16 mouse cellular contexts compared by ENCODE assay signal in the genomic region with DNA sequence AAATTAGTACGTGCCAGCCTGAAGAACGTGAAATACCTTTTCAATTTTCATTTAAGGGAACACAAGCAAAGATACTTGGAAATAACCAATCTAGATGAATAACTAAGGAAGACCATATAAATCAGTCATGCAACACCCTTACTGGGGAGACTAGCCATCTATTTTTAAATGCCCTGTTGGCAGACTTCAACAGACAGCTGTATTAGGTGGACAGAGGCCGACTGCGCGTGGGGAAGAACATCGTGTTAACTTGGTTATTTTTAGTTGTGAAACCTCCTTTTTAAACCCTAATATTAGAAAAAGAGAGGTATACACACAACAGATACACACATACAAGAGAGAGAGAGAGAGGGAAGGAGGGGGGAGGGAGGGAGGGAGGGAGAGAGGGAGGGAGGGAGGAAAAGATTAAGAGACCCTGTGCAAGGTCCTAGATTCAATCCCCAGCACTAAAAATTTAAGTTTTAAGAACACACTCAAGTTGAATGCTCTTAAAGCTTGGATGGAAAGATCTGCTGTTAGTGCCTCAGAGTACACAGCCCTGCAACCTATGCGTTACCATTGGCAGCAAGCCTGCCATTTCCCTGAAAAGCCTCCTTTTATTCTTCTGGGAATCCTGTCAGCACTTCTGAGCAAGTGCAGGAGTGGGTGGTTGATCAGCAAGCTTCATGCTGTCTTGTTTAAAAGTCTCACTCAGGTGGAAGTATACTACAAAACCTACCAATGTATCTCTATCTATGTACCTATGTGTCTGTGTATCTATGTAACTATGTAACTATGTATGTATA. TPM values are rescaled to one million over a fixed set of nuclear protein-coding genes. Genes with fewer than 3 reads are reported as not detected.
DNase-seq lines count a peak whose midpoint lies in the region; ATAC-seq and TF ChIP-seq lines count a peak whose summit lies in the region.
"Had no signal": no experiment of that assay in that cellular context is flagged by ENCODE, and none has a peak within 500 bp of the region (broad histone marks: within the 10 kb centered on the region; RNA-seq: fewer than 3 reads in every experiment).

No protein-coding gene starts in this region.

- peak overlapping the region; percentile 36 for H3K4me2 ChIP-seq in heart, postnatal 0 days (ENCODE audit: low read depth, low read length)
- H3K4me2 ChIP-seq: limb, embryonic 12.5 days; midbrain, embryonic 11.5 days had no signal

- no peaks in the 10 kb centered on the region for H3K9me3 ChIP-seq in heart, postnatal 0 days (replicated peaks; ENCODE audit: control insufficient read depth, low read length)
- H3K9me3 ChIP-seq: limb, embryonic 12.5 days had no signal

- intact Hi-C loops in heart, postnatal 25 days (cut with DNase I) = loop anchor here (10.0 kb wide), 1 partner anchor 238 kb away; a partner anchor contains a TSS

- 0 out of 2 replicates have a peak overlapping the region, but pooled peaks have one; percentile 3 for H3K9ac ChIP-seq in heart, postnatal 0 days (replicated peaks; ENCODE audit: low read depth, low read length)
- H3K9ac ChIP-seq: limb, embryonic 12.5 days; liver, embryonic 14.5 days had no signal

- H3K27ac ChIP-seq in heart, postnatal 0 days (ENCODE audit: low read depth) = peak overlapping the region; percentile 84
- H3K27ac ChIP-seq: limb, embryonic 12.5 days; liver, embryonic 14.5 days had no signal

- peak; percentile 74 for ATAC-seq in heart, postnatal 0 days (ENCODE audit: insufficient read depth, low read depth)
- ATAC-seq: intestine, postnatal 0 days had no signal

- no peaks in the 10 kb centered on the region for H3K36me3 ChIP-seq in heart, postnatal 0 days (replicated peaks; ENCODE audit: control insufficient read depth, insufficient read depth, low read length)
- H3K36me3 ChIP-seq: limb, embryonic 12.5 days had no signal

- H3K4me3 ChIP-seq in heart, postnatal 0 days (ENCODE audit: low read depth, low read length) = no peak overlapping the region
- H3K4me3 ChIP-seq: limb, embryonic 12.5 days had no signal

- no peaks in the 10 kb centered on the region for H3K27me3 ChIP-seq in heart, postnatal 0 days (ENCODE audit: control insufficient read depth, insufficient read depth, low read length)
- H3K27me3 ChIP-seq: limb, embryonic 12.5 days had no signal

- DNase-seq in heart, adult 11 months = peak; percentile 91
- DNase-seq in heart, postnatal 25 days (ENCODE audit: low spot score) = no peak
- DNase-seq in adipocyte (ENCODE audit: low spot score) = peak; percentile 32
- peak; percentile 36 for DNase-seq in heart, adult 8-10 months (ENCODE audit: low spot score)
- peak; percentile 77 for DNase-seq in heart, postnatal 0 days (ENCODE audit: low spot score)
- no peak for DNase-seq in urinary bladder, postnatal 36 days (ENCODE audit: low spot score in 2 of 2)
- no peak for DNase-seq in thymus, postnatal 36 days
- DNase-seq in embryo, embryonic 9.5 days (ENCODE audit: extremely low spot score) = no peak
- DNase-seq: B cell, adult 2 months; cerebellum, postnatal 14 days; kidney, postnatal 36 days; lung, postnatal 14 days had no signal

- H3K4me1 ChIP-seq in heart, postnatal 0 days (ENCODE audit: control insufficient read depth, insufficient read depth) = peaks cover 4% of the 10 kb centered on the region; the same call in 1 of the 2 replicates
- H3K4me1 ChIP-seq: limb, embryonic 12.5 days had no signal

- TF ChIP-seq CTCF in heart, postnatal 0 days (IDR thresholded peaks at IDR 0.05; ENCODE audit: low read depth) = no peak

- 38% methylated on average over 7 of the region's 7 CpGs for WGBS in heart, postnatal 0 days

- peak; percentile 22; the same call in 1 of the 2 replicates for TF ChIP-seq EP300 in heart, postnatal 0 days (IDR thresholded peaks at IDR 0.05; ENCODE audit: low read depth)

RNA-seq across cellular contexts. Expression of a gene that starts 24.8 kb away (rescaled TPM):
- 100 to 1,000 TPM; 199 to 210 TPM for total RNA-seq in heart, postnatal 25 days (2021)
- total RNA-seq in heart, adult 8-10 months (2022) = 100 to 1,000 TPM; 187 to 207 (median 200) TPM
- 241 and 242 TPM in 2 replicates for total RNA-seq in heart, postnatal 0 days (2014; rRNA removed; ENCODE audit: low replicate concordance)
- 69.0 and 75.0 TPM in 2 replicates for polyA plus RNA-seq in heart, postnatal 0 days (2015; fragmentation: Nextera tagmentation; extraction: Ambion mirVana)

RNA-seq across cellular contexts. Expression of a gene that starts 26.5 kb away (rescaled TPM):
- total RNA-seq in heart, postnatal 25 days (2021) = 1 to 10 TPM; 3.1 to 4.8 TPM
- total RNA-seq in heart, adult 8-10 months (2022) = 1 to 10 TPM; 2.3 to 4.7 (median 3.9) TPM
- 3.2 and 4.4 TPM in 2 replicates for total RNA-seq in heart, postnatal 0 days (2014; rRNA removed; ENCODE audit: low replicate concordance)
- 9.8 and 9.9 TPM in 2 replicates for polyA plus RNA-seq in heart, postnatal 0 days (2015; fragmentation: Nextera tagmentation; extraction: Ambion mirVana)

Comparison
In these comparisons a context has a peak if more than half of its experiments do, and no peak if none do; other contexts are left out.
1. DNase-seq: peak in heart, adult 11 months (single experiment), adipocyte (single experiment), heart, adult 8-10 months (single experiment) and heart, postnatal 0 days (single experiment); none in heart, postnatal 25 days (single experiment), urinary bladder, postnatal 36 days (0 of 2), thymus, postnatal 36 days (0 of 2) and embryo, embryonic 9.5 days (single experiment).